In the genomic region with DNA sequence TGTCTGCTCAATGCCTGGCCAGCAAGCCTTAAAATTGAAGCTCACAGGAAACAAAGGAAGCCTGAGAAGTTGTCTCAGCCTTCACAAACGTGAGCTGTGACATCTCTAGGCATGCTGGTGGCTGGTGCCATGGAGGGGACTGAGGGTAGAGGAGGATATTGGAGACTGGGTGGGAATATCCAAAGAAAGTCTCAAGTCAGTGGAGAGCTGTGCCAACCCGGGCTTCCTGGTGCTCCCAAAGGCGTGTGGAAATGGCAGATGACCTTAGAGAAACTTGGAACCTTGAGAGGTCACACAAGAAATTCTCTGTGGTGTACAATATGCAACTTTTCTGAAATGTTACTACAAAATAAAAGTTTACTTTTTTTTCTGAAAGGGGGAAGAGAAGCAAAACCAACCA, we compare ENCODE assay signal across 33 mouse cellular contexts. TPM values are rescaled to one million over a fixed set of nuclear protein-coding genes. Genes with fewer than 3 reads are reported as not detected.
"Had no signal": no experiment of that assay in that cellular context is flagged by ENCODE, and none has a peak within 500 bp of the region (broad histone marks: within the 10 kb centered on the region; RNA-seq: fewer than 3 reads in every experiment).

No protein-coding gene starts in this region.

- H3K4me3 ChIP-seq: heart, embryonic 13.5 days; heart, embryonic 15.5 days; hindbrain, embryonic 13.5 days; hindbrain, embryonic 15.5 days; layer of hippocampus, adult 2 months; left cerebral cortex, adult 2 months; limb, embryonic 10.5 days; limb, embryonic 12.5 days; liver, embryonic 13.5 days; liver, embryonic 15.5 days had no signal

- H3K27ac ChIP-seq: heart, embryonic 13.5 days; heart, embryonic 15.5 days; hindbrain, embryonic 13.5 days; hindbrain, embryonic 15.5 days; hindbrain, postnatal 0 days; layer of hippocampus, adult 2 months; left cerebral cortex, adult 2 months; limb, embryonic 10.5 days; limb, embryonic 12.5 days; liver, embryonic 13.5 days; liver, embryonic 15.5 days had no signal

- DNase-seq: gastrocnemius, postnatal 14 days; gastrocnemius, postnatal 36 days; heart, adult 18-20 months; heart, postnatal 14 days; heart, postnatal 36 days; kidney, adult 11 months; kidney, adult 8-10 months; kidney, postnatal 10 days; kidney, postnatal 25 days; kidney, postnatal 4 days; liver; liver, embryonic 13.5 days; liver, postnatal 0 days had no signal

- H3K27me3 ChIP-seq: heart, embryonic 15.5 days; hindbrain, embryonic 15.5 days; liver, embryonic 13.5 days had no signal

- H3K36me3 ChIP-seq: heart, embryonic 13.5 days; heart, embryonic 15.5 days; hindbrain, embryonic 13.5 days; hindbrain, embryonic 15.5 days; limb, embryonic 10.5 days; limb, embryonic 12.5 days; liver, embryonic 13.5 days; liver, embryonic 15.5 days had no signal

- H3K9ac ChIP-seq: heart, embryonic 13.5 days; heart, embryonic 15.5 days; hindbrain, embryonic 13.5 days; hindbrain, embryonic 15.5 days; limb, embryonic 12.5 days; liver, embryonic 13.5 days; liver, embryonic 15.5 days; liver, postnatal 0 days had no signal

RNA-seq across cellular contexts. Expression of a gene that starts 27.6 kb away (rescaled TPM):
- total RNA-seq: gastrocnemius, adult 18-20 months; gastrocnemius, adult 8-10 months; gastrocnemius, postnatal 14 days; gastrocnemius, postnatal 36 days; heart, adult 18-20 months; heart, postnatal 14 days; heart, postnatal 36 days; hematopoietic stem cell, adult 5-6 weeks; hindbrain, postnatal 0 days; layer of hippocampus, adult 2 months; layer of hippocampus, postnatal 10 days; layer of hippocampus, postnatal 25 days; left cerebral cortex, adult 2 months; left cerebral cortex, postnatal 14 days; left cerebral cortex, postnatal 36 days had no signal
- polyA plus RNA-seq: heart, postnatal 0 days; hindbrain, embryonic 13.5 days; limb, embryonic 12.5 days; limb, embryonic 14.5 days; liver, embryonic 11.5 days; liver, embryonic 15.5 days had no signal
